Mouse (Mus musculus) erythroblast, embryonic 14.5 days (primary cell): ENCODE data around the gene Tent2.

ENCODE experiments used
- GATA1 ChIP-seq: IDR thresholded peaks from 2 replicates; pipeline ENCODE4 v1.6.1; 2012; ENCODE audit warnings: low read length, inconsistent platforms, mixed read lengths
- TAL1 ChIP-seq: IDR thresholded peaks from 3 replicates; pipeline ENCODE4 v1.6.1; 2012; ENCODE audit warnings: low read length, inconsistent platforms, mixed read lengths

- TF ChIP-seq GATA1 (no peak), TAL1 (no peak)
Measured at GRCm38 (mm10) chr13:93122321-93122720, 69.9 kb downstream of the Tent2 start.
